Mouse (Mus musculus) lung, postnatal 0 days (tissue): ENCODE measurements around the gene Pfkfb3. TPM values are rescaled to one million over a fixed set of nuclear protein-coding genes. Genes with fewer than 3 reads are reported as not detected.

Experiments
- ATAC-seq: fragments of 200-750 bp; cut with Nextera tagmentation; 2 replicates; pipeline ENCODE4 v1.8.0; 2017; ENCODE audit warnings: moderate library complexity
- DNase-seq: peaks from one replicate; pipeline ENCODE4 v3.0.0-alpha.2; 2016; ENCODE audit warnings: low spot score
- H3K27ac ChIP-seq: fragments of 300-500 bp; sonication (generic); 2 replicates; pipeline ENCODE4 v1.5.1; 2014; ENCODE audit warnings: antibody characterized with exemption, mild to moderate bottlenecking, low read length, mixed read lengths
- H3K27me3 ChIP-seq: fragments of 300-500 bp; sonication (generic); replicated peaks from 2 replicates; pipeline ENCODE4 v1.6.1; 2014; ENCODE audit warnings: low read length, mixed read lengths; ENCODE audit not compliant: insufficient read depth
- H3K36me3 ChIP-seq: fragments of 300-500 bp; sonication (generic); 2 replicates; pipeline ENCODE4 v1.6.1; 2014; ENCODE audit warnings: low read length, mixed read lengths; ENCODE audit not compliant: insufficient read depth
- H3K4me1 ChIP-seq: fragments of 300-500 bp; sonication (generic); 2 replicates; pipeline ENCODE4 v1.6.1; 2014; ENCODE audit warnings: antibody characterized with exemption, low read depth, low read length, mixed read lengths; ENCODE audit not compliant: insufficient read depth
- H3K4me2 ChIP-seq: fragments of 300-500 bp; sonication (generic); replicated peaks from 2 replicates; pipeline ENCODE4 v1.6.1; 2014; ENCODE audit warnings: low read depth, mild to moderate bottlenecking, low read length, moderate library complexity, mixed read lengths
- H3K4me3 ChIP-seq: fragments of 300-500 bp; sonication (generic); 2 replicates; pipeline ENCODE4 v1.5.1; 2014; ENCODE audit warnings: low read depth, low read length
- H3K9ac ChIP-seq: fragments of 300-500 bp; sonication (generic); replicated peaks from 2 replicates; pipeline ENCODE4 v1.6.1; 2014; ENCODE audit warnings: low read depth, mild to moderate bottlenecking
- H3K9me3 ChIP-seq: fragments of 300-500 bp; sonication (generic); 2 replicates; pipeline ENCODE4 v1.6.1; 2016; ENCODE audit warnings: low read length, mixed read lengths
- CTCF ChIP-seq: IDR thresholded peaks from 2 replicates; pipeline ENCODE4 v1.5.1; 2016; ENCODE audit warnings: antibody characterized with exemption, mild to moderate bottlenecking
- EP300 ChIP-seq: IDR thresholded peaks from 2 replicates; pipeline ENCODE4 v1.6.1; 2016; ENCODE audit warnings: antibody characterized with exemption, mild to moderate bottlenecking, control low read depth
- WGBS: fragments of 180-500 bp; shearing (Covaris S2); extraction: QIAGEN DNeasy Blood & Tissue Kit; methylation state at CpG from one replicate; pipeline ENCODE4 v1.1.7; 2014; 5-methylcytosine and 5-hydroxymethylcytosine counted together
- polyA plus RNA-seq: library from polyadenylated mRNA; unstranded; fragments of >200 nt; fragmentation: Nextera tagmentation; extraction: Ambion mirVana; gene quantifications from 2 replicates; pipeline ENCODE4 v1.2.1, GENCODE M21; 2015

The Pfkfb3 gene
- polyA plus RNA-seq, 1 experiment from 2014 or later, result 17.7 TPM

GRCm38 (mm10) chr2:11490554-11490953 lies 63.3 kb downstream of the Pfkfb3 start:
- H3K27ac ChIP-seq, result no peak overlapping the region
- H3K9me3 ChIP-seq, result no peaks in the 10 kb centered on the region
- H3K27me3 ChIP-seq, result no peaks in the 10 kb centered on the region
- DNase-seq (no peak), ATAC-seq (no peak)
- no peak overlapping the region for H3K4me3 ChIP-seq
- WGBS, result 83% methylated on average over 4 of the region's 4 CpGs
- H3K4me1 ChIP-seq, result no peaks in the 10 kb centered on the region
- H3K9ac ChIP-seq, result no peak overlapping the region
- TF ChIP-seq EP300, result no peak
- TF ChIP-seq CTCF, result no peak
- H3K4me2 ChIP-seq, result no peak overlapping the region
- peaks cover 38% of the 10 kb centered on the region for H3K36me3 ChIP-seq

- no peak overlapping the region for H3K9ac ChIP-seq
- no peak overlapping the region for H3K27ac ChIP-seq
- no peak overlapping the region for H3K4me3 ChIP-seq
- DNase-seq (no peak), ATAC-seq (no peak)
- TF ChIP-seq CTCF (no peak), EP300 (no peak)
- H3K4me2 ChIP-seq, result no peak overlapping the region
- peaks cover 47% of the 10 kb centered on the region for H3K36me3 ChIP-seq
- no peaks in the 10 kb centered on the region for H3K4me1 ChIP-seq
- WGBS, result 84% methylated on average over 4 of the region's 4 CpGs
- no peaks in the 10 kb centered on the region for H3K9me3 ChIP-seq
- H3K27me3 ChIP-seq, result no peaks in the 10 kb centered on the region
Observed at GRCm38 (mm10) chr2:11483226-11483625, 70.7 kb downstream of the Pfkfb3 start.

DNA sequence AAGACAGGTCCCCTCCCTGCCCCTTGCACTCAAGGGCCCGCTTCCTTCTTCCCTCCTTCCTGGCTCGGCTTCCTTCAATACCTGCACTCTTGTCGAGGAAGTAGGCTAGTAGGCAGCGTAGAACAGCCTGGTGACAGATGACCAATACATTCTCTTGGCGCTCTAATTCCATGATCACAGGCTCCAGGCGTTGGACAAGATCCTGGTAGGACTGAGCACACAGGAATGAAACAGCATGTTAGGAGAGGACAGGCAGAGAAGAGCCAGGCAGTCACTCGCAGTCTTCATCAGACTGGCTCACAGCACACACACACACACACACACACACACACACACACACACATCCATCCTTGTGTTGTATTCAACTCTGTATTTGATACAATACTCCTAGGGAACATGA lies 71.5 kb downstream of the Pfkfb3 start:
- Histone ChIP-seq H3K27ac (no peak overlapping the region), H3K4me1 (no peaks in the 10 kb centered on the region), H3K36me3 (peaks cover 44% of the 10 kb centered on the region), H3K27me3 (no peaks in the 10 kb centered on the region), H3K9ac (no peak overlapping the region), H3K4me2 (no peak overlapping the region), H3K9me3 (no peaks in the 10 kb centered on the region), H3K4me3 (no peak overlapping the region)
- ATAC-seq, result no peak
- TF ChIP-seq CTCF, result no peak
- no peak for TF ChIP-seq EP300
- DNase-seq, result no peak
- 78% methylated on average over 7 of the region's 7 CpGs for WGBS

GRCm38 (mm10) chr2:11478960-11479359 lies 74.9 kb downstream of the Pfkfb3 start:
- Histone ChIP-seq H3K27ac (no peak overlapping the region), H3K27me3 (no peaks in the 10 kb centered on the region), H3K9me3 (no peaks in the 10 kb centered on the region), H3K9ac (no peak overlapping the region), H3K4me1 (no peaks in the 10 kb centered on the region), H3K4me2 (no peak overlapping the region), H3K4me3 (no peak overlapping the region), H3K36me3 (peaks cover 41% of the 10 kb centered on the region)
- ATAC-seq (no peak), DNase-seq (no peak)
- TF ChIP-seq EP300 (no peak), CTCF (no peak)
- 45% methylated on average over 2 of the region's 2 CpGs for WGBS

- H3K27me3 ChIP-seq, result no peaks in the 10 kb centered on the region
Observed at GRCm38 (mm10) chr2:11475316-11475715, 78.6 kb downstream of the Pfkfb3 start.

GRCm38 (mm10) chr2:11464661-11465099 lies 89.2 kb downstream of the Pfkfb3 start:
- no peaks in the 10 kb centered on the region for H3K9me3 ChIP-seq
- H3K4me2 ChIP-seq, result no peak overlapping the region
- WGBS, result 47% methylated on average over 3 of the region's 3 CpGs
- no peak overlapping the region for H3K9ac ChIP-seq
- TF ChIP-seq CTCF (no peak), EP300 (no peak)
- no peaks in the 10 kb centered on the region for H3K27me3 ChIP-seq
- ATAC-seq, result peak; percentile 84
- no peak overlapping the region for H3K4me3 ChIP-seq
- H3K36me3 ChIP-seq, result no peaks in the 10 kb centered on the region
- DNase-seq, result peak; percentile 65
- H3K4me1 ChIP-seq, result no peaks in the 10 kb centered on the region
- no peak overlapping the region for H3K27ac ChIP-seq

More at GRCm38 (mm10) chr2:11475316-11475715, 78.6 kb downstream of the Pfkfb3 start:
- ATAC-seq, result no peak
- 92% methylated on average over 7 of the region's 7 CpGs for WGBS
- Histone ChIP-seq H3K4me1 (no peaks in the 10 kb centered on the region), H3K9ac (no peak overlapping the region), H3K36me3 (peaks cover 47% of the 10 kb centered on the region), H3K4me2 (no peak overlapping the region), H3K4me3 (no peak overlapping the region), H3K27ac (no peak overlapping the region), H3K9me3 (no peaks in the 10 kb centered on the region)
- TF ChIP-seq CTCF (no peak), EP300 (no peak)
- no peak for DNase-seq

- Histone ChIP-seq H3K9me3 (no peaks in the 10 kb centered on the region), H3K9ac (no peak overlapping the region), H3K36me3 (no peaks in the 10 kb centered on the region), H3K4me3 (no peak overlapping the region), H3K27me3 (no peaks in the 10 kb centered on the region), H3K4me2 (no peak overlapping the region), H3K27ac (no peak overlapping the region), H3K4me1 (no peaks in the 10 kb centered on the region)
- no peak for TF ChIP-seq EP300
- DNase-seq (no peak), ATAC-seq (no peak)
- 48% methylated on average over 3 of the region's 3 CpGs for WGBS
Observed at GRCm38 (mm10) chr2:11460976-11461375, 92.9 kb downstream of the Pfkfb3 start.
